Mouse (Mus musculus): Measurements from ENCODE around the gene Nostrin. TPM values are rescaled to one million over a fixed set of nuclear protein-coding genes. Genes with fewer than 3 reads are reported as not detected.

The Nostrin gene
- polyA plus RNA-seq, 1 experiment, result 3.9 TPM

GRCm38 (mm10) chr2:69179721-69180120 is 44.1 kb downstream of the Nostrin start:
- H3K4me3 ChIP-seq (replicated peaks; ENCODE audit: insufficient read depth, low read depth, low read length), result no peak overlapping the region
- no peaks in the 10 kb centered on the region for H3K27me3 ChIP-seq (ENCODE audit: control insufficient read depth, insufficient read depth, low read length)
- DNase-seq, result no peak
- no peak overlapping the region for H3K27ac ChIP-seq (ENCODE audit: insufficient read depth, low read length)
- TF ChIP-seq CTCF (IDR thresholded peaks at IDR 0.05; ENCODE audit: borderline replicate concordance, insufficient read depth, low read depth, low read length) (no peak), POLR2A (IDR thresholded peaks at IDR 0.05; ENCODE audit: borderline replicate concordance, insufficient read depth, low read length) (no peak)
- WGBS, result 94% methylated on average over 4 of the region's 4 CpGs
- no peaks in the 10 kb centered on the region for H3K4me1 ChIP-seq (ENCODE audit: control insufficient read depth, insufficient read depth, low read length)

GRCm38 (mm10) chr2:69187990-69188389 is 52.4 kb downstream of the Nostrin start:
- DNase-seq, result no peak
- no peaks in the 10 kb centered on the region for H3K4me1 ChIP-seq (ENCODE audit: control insufficient read depth, insufficient read depth, low read length)
- H3K4me3 ChIP-seq (replicated peaks; ENCODE audit: insufficient read depth, low read depth, low read length), result no peak overlapping the region
- no peaks in the 10 kb centered on the region for H3K27me3 ChIP-seq (ENCODE audit: control insufficient read depth, insufficient read depth, low read length)
- no peak overlapping the region for H3K27ac ChIP-seq (ENCODE audit: insufficient read depth, low read length)
- TF ChIP-seq CTCF (IDR thresholded peaks at IDR 0.05; ENCODE audit: borderline replicate concordance, insufficient read depth, low read depth, low read length) (no peak), POLR2A (IDR thresholded peaks at IDR 0.05; ENCODE audit: borderline replicate concordance, insufficient read depth, low read length) (no peak)
- WGBS, result 92% methylated on average over 2 of the region's 2 CpGs

- Histone ChIP-seq H3K27ac (ENCODE audit: insufficient read depth, low read length) (no peak overlapping the region), H3K27me3 (ENCODE audit: control insufficient read depth, insufficient read depth, low read length) (no peaks in the 10 kb centered on the region), H3K4me1 (ENCODE audit: control insufficient read depth, insufficient read depth, low read length) (no peaks in the 10 kb centered on the region), H3K4me3 (replicated peaks; ENCODE audit: insufficient read depth, low read depth, low read length) (no peak overlapping the region)
- peak in 1 of 2 experiments; percentile 19 for DNase-seq
- 51% methylated on average over 6 of the region's 6 CpGs for WGBS
- TF ChIP-seq POLR2A (IDR thresholded peaks at IDR 0.05; ENCODE audit: borderline replicate concordance, insufficient read depth, low read length) (no peak), CTCF (IDR thresholded peaks at IDR 0.05; ENCODE audit: borderline replicate concordance, insufficient read depth, low read depth, low read length) (no peak)
Measured at GRCm38 (mm10) chr2:69188732-69189131, 53.1 kb downstream of the Nostrin start.

- no peaks in the 10 kb centered on the region for H3K27me3 ChIP-seq (ENCODE audit: control insufficient read depth, insufficient read depth, low read length)
- H3K4me3 ChIP-seq (replicated peaks; ENCODE audit: insufficient read depth, low read depth, low read length), result no peak overlapping the region
- TF ChIP-seq CTCF (IDR thresholded peaks at IDR 0.05; ENCODE audit: borderline replicate concordance, insufficient read depth, low read depth, low read length) (no peak), POLR2A (IDR thresholded peaks at IDR 0.05; ENCODE audit: borderline replicate concordance, insufficient read depth, low read length) (no peak)
- WGBS, result 69% methylated on average over 4 of the region's 4 CpGs
- H3K27ac ChIP-seq (ENCODE audit: insufficient read depth, low read length), result no peak overlapping the region
- H3K4me1 ChIP-seq (ENCODE audit: control insufficient read depth, insufficient read depth, low read length), result no peaks in the 10 kb centered on the region
- DNase-seq, result no peak
Measured at GRCm38 (mm10) chr2:69189222-69189621, 53.6 kb downstream of the Nostrin start.

- Histone ChIP-seq H3K27ac (ENCODE audit: insufficient read depth, low read length) (no peak overlapping the region), H3K27me3 (ENCODE audit: control insufficient read depth, insufficient read depth, low read length) (no peaks in the 10 kb centered on the region), H3K4me1 (ENCODE audit: control insufficient read depth, insufficient read depth, low read length) (no peaks in the 10 kb centered on the region), H3K4me3 (replicated peaks; ENCODE audit: insufficient read depth, low read depth, low read length) (no peak overlapping the region)
- 90% methylated on average over 5 of the region's 5 CpGs for WGBS
- DNase-seq, result no peak
- no peak for TF ChIP-seq POLR2A (IDR thresholded peaks at IDR 0.05; ENCODE audit: borderline replicate concordance, insufficient read depth, low read length)
- no peak for TF ChIP-seq CTCF (IDR thresholded peaks at IDR 0.05; ENCODE audit: borderline replicate concordance, insufficient read depth, low read depth, low read length)
Measured at GRCm38 (mm10) chr2:69191059-69191458, 55.5 kb downstream of the Nostrin start.

- DNase-seq, result no peak
- no peak for TF ChIP-seq CTCF (IDR thresholded peaks at IDR 0.05; ENCODE audit: borderline replicate concordance, insufficient read depth, low read depth, low read length)
- no peak for TF ChIP-seq POLR2A (IDR thresholded peaks at IDR 0.05; ENCODE audit: borderline replicate concordance, insufficient read depth, low read length)
- H3K4me1 ChIP-seq (ENCODE audit: control insufficient read depth, insufficient read depth, low read length), result no peaks in the 10 kb centered on the region
- no peak overlapping the region for H3K4me3 ChIP-seq (replicated peaks; ENCODE audit: insufficient read depth, low read depth, low read length)
- WGBS, result 86% methylated on average over 5 of the region's 5 CpGs
- no peaks in the 10 kb centered on the region for H3K27me3 ChIP-seq (ENCODE audit: control insufficient read depth, insufficient read depth, low read length)
- H3K27ac ChIP-seq (ENCODE audit: insufficient read depth, low read length), result no peak overlapping the region
Measured at GRCm38 (mm10) chr2:69193555-69193954, 58.0 kb downstream of the Nostrin start.

- Histone ChIP-seq H3K27ac (ENCODE audit: insufficient read depth, low read length) (no peak overlapping the region), H3K27me3 (ENCODE audit: control insufficient read depth, insufficient read depth, low read length) (no peaks in the 10 kb centered on the region), H3K4me3 (replicated peaks; ENCODE audit: insufficient read depth, low read depth, low read length) (no peak overlapping the region), H3K4me1 (ENCODE audit: control insufficient read depth, insufficient read depth, low read length) (no peaks in the 10 kb centered on the region)
- 14% methylated on average over 6 of the region's 6 CpGs for WGBS
- no peak for DNase-seq
- no peak for TF ChIP-seq CTCF (IDR thresholded peaks at IDR 0.05; ENCODE audit: borderline replicate concordance, insufficient read depth, low read depth, low read length)
Measured at GRCm38 (mm10) chr2:69205185-69205584, 69.6 kb downstream of the Nostrin start.

- under 1% methylated on average over 46 of the region's 46 CpGs for WGBS
- H3K4me3 ChIP-seq (replicated peaks; ENCODE audit: insufficient read depth, low read depth, low read length), result peak within 1 kb of the TSS; percentile 57
- no peaks in the 10 kb centered on the region for H3K4me1 ChIP-seq (ENCODE audit: control insufficient read depth, insufficient read depth, low read length)
- H3K27me3 ChIP-seq (ENCODE audit: control insufficient read depth, insufficient read depth, low read length), result no peaks in the 10 kb centered on the region
- TF ChIP-seq POLR2A (IDR thresholded peaks at IDR 0.05; ENCODE audit: borderline replicate concordance, insufficient read depth, low read length) (no peak), CTCF (IDR thresholded peaks at IDR 0.05; ENCODE audit: borderline replicate concordance, insufficient read depth, low read depth, low read length) (no peak)
- no peak within 1 kb of the TSS for H3K27ac ChIP-seq (ENCODE audit: insufficient read depth, low read length)
- DNase-seq, result peak; percentile 87 to 92
Measured at GRCm38 (mm10) chr2:69205791-69206351, 70.3 kb downstream of the Nostrin start, which contains the start of gene Spc25. Gene Spc25 (minus strand): TSS chr2:69206194.

Data from cerebellum, adult 2 months (tissue).